Mouse (Mus musculus): ENCODE data around the gene Tymp.

GRCm38 (mm10) chr15:89377938-89378828 is 1.3 kb upstream of the Tymp start:
- TF ChIP-seq POLR2A (IDR thresholded peaks at IDR 0.05; ENCODE audit: insufficient read depth, low read length) (no peak), CTCF (IDR thresholded peaks at IDR 0.05; ENCODE audit: low read depth, low read length) (no peak)

Measured in ES-Bruce4 (cell line).